Mouse (Mus musculus) ES-E14 (cell line): ENCODE measurements around the gene Atxn7. TPM values are rescaled to one million over a fixed set of nuclear protein-coding genes. Genes with fewer than 3 reads are reported as not detected.

Experiments
- DNase-seq: peaks from one replicate; pipeline ENCODE4 v3.0.0-alpha.2; 2013; ENCODE audit warnings: low read depth, low spot score
- H3K27ac ChIP-seq: 2 replicates; pipeline ENCODE4 v1.5.1; 2012; ENCODE audit warnings: low read depth, mild to moderate bottlenecking, low read length, moderate library complexity, mixed read lengths; ENCODE audit not compliant: poor library complexity, insufficient read depth, severe bottlenecking
- H3K36me3 ChIP-seq: 2 replicates; pipeline ENCODE4 v1.6.1; 2012; ENCODE audit warnings: mild to moderate bottlenecking, low read length, moderate library complexity, mixed read lengths; ENCODE audit not compliant: control insufficient read depth, poor library complexity, insufficient read depth, severe bottlenecking
- H3K4me1 ChIP-seq, 2 experiments: fragments of 150-350 bp in 1 of 2; sonication (generic) in 1 of 2; 2 replicates each; pipeline ENCODE4 v1.6.1; 2012; ENCODE audit warnings: low read length in 2 of 2, mild to moderate bottlenecking in 1 of 2, mixed read lengths in 1 of 2; ENCODE audit not compliant: control insufficient read depth in 2 of 2, insufficient read depth in 2 of 2, poor library complexity in 1 of 2
- H3K4me3 ChIP-seq, 2 experiments: fragments of 150-350 bp in 1 of 2; sonication (generic) in 1 of 2; 2 replicates each; pipeline ENCODE4 v1.5.1; 2012; ENCODE audit warnings: low read length in 2 of 2, low read depth in 1 of 2, mild to moderate bottlenecking in 1 of 2, mixed read lengths in 1 of 2; ENCODE audit not compliant: insufficient read depth in 1 of 2, poor library complexity in 1 of 2, severe bottlenecking in 1 of 2
- H3K9ac ChIP-seq: 2 replicates; pipeline ENCODE4 v1.6.1; 2012; ENCODE audit warnings: low read depth, mild to moderate bottlenecking, low read length, mixed read lengths; ENCODE audit not compliant: poor library complexity, insufficient read depth, severe bottlenecking
- H3K9me3 ChIP-seq: fragments of 150-350 bp; sonication (generic); 2 replicates; pipeline ENCODE4 v1.6.1; 2012; ENCODE audit warnings: low read depth, mild to moderate bottlenecking, low read length; ENCODE audit not compliant: control insufficient read depth, insufficient read depth
- CHD2 ChIP-seq: IDR thresholded peaks from 2 replicates; pipeline ENCODE4 v1.6.1; 2014; ENCODE audit warnings: mild to moderate bottlenecking, low read depth, low read length, inconsistent platforms
- HCFC1 ChIP-seq: IDR thresholded peaks from 2 replicates; pipeline ENCODE4 v1.6.1; 2012; ENCODE audit warnings: low read length, inconsistent platforms, borderline replicate concordance; ENCODE audit not compliant: insufficient read depth
- MAFK ChIP-seq: IDR thresholded peaks from 2 replicates; pipeline ENCODE4 v1.6.1; 2014; ENCODE audit warnings: mild to moderate bottlenecking, low read depth, low read length, inconsistent platforms; ENCODE audit not compliant: insufficient read depth
- ZC3H11A ChIP-seq: IDR thresholded peaks from 2 replicates; pipeline ENCODE4 v1.6.1; 2012; ENCODE audit warnings: low read depth, mild to moderate bottlenecking, inconsistent platforms, low read length, borderline replicate concordance
- ZNF384 ChIP-seq: IDR thresholded peaks from 2 replicates; pipeline ENCODE4 v1.6.1; 2012; ENCODE audit warnings: low read depth, low read length, inconsistent platforms
- in situ Hi-C, 2 experiments: fragments of 600-800 bp; cut with MboI; formaldehyde crosslinking; loops; one replicate each; pipeline ENCODE4 v1.15.1; 2025; ENCODE audit warnings: low sequenced_read_pairs in 2 of 2, inconsistent platforms in 1 of 2; ENCODE audit not compliant: unreplicated experiment in 2 of 2
- total RNA-seq: library from RNA; depleted of rRNA; stranded (reverse); fragments of 300-350 nt; gene quantifications from 2 replicates; pipeline ENCODE4 v1.2.3, GENCODE M21; 2012

Gene Atxn7
- total RNA-seq, 1 experiment, result 2.9 TPM

DNA sequence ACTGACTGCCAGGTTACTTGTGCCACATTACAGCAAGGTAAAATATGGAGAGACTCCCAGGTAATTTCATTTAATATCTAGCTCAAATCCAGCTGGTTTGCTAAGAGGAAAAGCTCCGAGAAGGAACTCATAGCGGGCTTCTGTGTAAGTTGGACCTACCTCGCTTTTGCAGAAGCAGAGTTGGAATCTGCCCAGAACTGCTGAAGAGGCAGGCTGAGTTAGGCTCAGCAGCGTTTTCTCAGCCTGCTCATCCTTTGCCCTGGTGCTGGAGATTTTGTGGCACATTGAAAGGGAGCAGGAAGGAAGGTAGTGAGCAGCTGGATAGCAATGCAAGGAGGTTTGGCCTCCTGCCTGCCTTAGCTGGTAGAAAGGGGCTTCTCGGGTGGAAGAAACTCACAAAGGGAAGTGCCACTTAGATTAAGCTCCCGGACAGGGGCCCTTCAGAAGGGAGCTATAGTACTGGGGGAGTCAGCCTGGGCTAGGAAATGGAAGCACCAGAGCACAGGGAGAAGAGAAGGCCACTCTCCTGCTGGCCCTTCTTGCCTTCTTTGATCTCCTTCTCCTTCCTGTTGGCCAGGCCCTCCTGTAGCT is 10.5 kb downstream of the Atxn7 start:
- Histone ChIP-seq H3K4me3 (no peak overlapping the region), H3K4me1 (no peaks in the 10 kb centered on the region), H3K9ac (no peak overlapping the region), H3K27ac (no peak overlapping the region), H3K36me3 (no peaks in the 10 kb centered on the region), H3K9me3 (peaks cover 2% of the 10 kb centered on the region; the same call in 1 of the 2 replicates)
- in situ Hi-C loops, result no loop called here
- no peak for DNase-seq
- TF ChIP-seq ZC3H11A (no peak), ZNF384 (no peak)

GRCm38 (mm10) chr14:13977498-13977897 is 16.3 kb downstream of the Atxn7 start:
- no peak for DNase-seq
- no peak for TF ChIP-seq HCFC1
- no peak for TF ChIP-seq CHD2
- Histone ChIP-seq H3K4me3 (no peak overlapping the region), H3K9me3 (no peaks in the 10 kb centered on the region), H3K36me3 (no peaks in the 10 kb centered on the region), H3K9ac (no peak overlapping the region), H3K4me1 (no peaks in the 10 kb centered on the region), H3K27ac (no peak overlapping the region)
- in situ Hi-C loops, result no loop called here

- no peak for TF ChIP-seq CHD2
- TF ChIP-seq HCFC1, result no peak
- no peak for TF ChIP-seq ZNF384
- no peak for TF ChIP-seq ZC3H11A
- TF ChIP-seq MAFK, result no peak
- in situ Hi-C loops, result no loop called here
- Histone ChIP-seq H3K9me3 (no peaks in the 10 kb centered on the region), H3K27ac (no peak overlapping the region), H3K4me1 (no peaks in the 10 kb centered on the region), H3K9ac (no peak overlapping the region), H3K4me3 (no peak overlapping the region), H3K36me3 (no peaks in the 10 kb centered on the region)
- DNase-seq, result no peak
These were observed 20.0 kb downstream of the Atxn7 start for GRCm38 (mm10) chr14:13981286-13981685.

DNA sequence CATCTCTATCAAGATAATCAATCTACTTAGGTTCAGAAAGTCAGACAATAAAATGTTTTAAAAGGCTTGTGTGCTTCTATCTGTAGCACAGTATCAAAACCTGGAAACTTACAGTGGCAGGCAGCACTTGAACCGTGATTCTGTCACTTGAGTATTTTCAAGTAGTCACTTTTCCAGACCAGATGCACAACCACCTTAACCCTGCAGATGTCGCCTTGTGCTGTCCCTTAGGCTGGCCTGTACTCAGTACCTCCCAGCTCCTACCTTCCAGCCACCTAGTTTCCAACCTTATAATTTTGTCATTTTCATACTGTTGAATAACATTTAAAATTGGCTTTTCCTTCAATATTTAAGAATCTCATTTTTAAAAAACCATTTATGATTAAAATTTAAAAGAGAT is 20.9 kb downstream of the Atxn7 start:
- no peaks in the 10 kb centered on the region for H3K4me1 ChIP-seq
- no peak overlapping the region for H3K27ac ChIP-seq
- in situ Hi-C loops, result no loop called here
- no peaks in the 10 kb centered on the region for H3K9me3 ChIP-seq
- H3K4me3 ChIP-seq, result no peak overlapping the region
- no peaks in the 10 kb centered on the region for H3K36me3 ChIP-seq
- no peak for DNase-seq
- no peak overlapping the region for H3K9ac ChIP-seq
- TF ChIP-seq MAFK (no peak), ZC3H11A (no peak), ZNF384 (no peak), CHD2 (no peak), HCFC1 (no peak)

DNA sequence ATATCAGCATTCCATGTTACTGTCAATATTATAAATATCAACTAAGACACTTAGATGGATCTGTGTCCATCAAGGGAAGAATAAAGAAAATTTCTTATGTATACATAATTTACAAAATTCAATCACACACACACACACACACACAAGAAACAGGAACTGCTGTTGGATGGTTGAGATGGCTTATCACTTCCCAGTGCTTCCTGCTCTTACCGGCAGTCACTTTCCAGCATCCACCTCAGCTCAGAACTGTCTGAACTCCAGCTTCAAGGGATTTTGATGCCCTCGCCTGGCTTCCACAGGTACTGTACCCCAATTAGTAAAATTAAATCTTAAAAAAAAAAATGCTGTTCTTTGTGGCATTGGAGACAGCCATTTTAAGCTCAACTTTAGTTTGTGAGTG is 27.2 kb downstream of the Atxn7 start:
- H3K9me3 ChIP-seq, result no peaks in the 10 kb centered on the region
- no peaks in the 10 kb centered on the region for H3K36me3 ChIP-seq
- H3K4me3 ChIP-seq, result no peak overlapping the region
- no peak for TF ChIP-seq MAFK
- no peak for TF ChIP-seq ZC3H11A
- TF ChIP-seq CHD2, result no peak
- no peak for TF ChIP-seq HCFC1
- no peak for DNase-seq
- H3K9ac ChIP-seq, result no peak overlapping the region
- in situ Hi-C loops, result no loop called here
- H3K4me1 ChIP-seq, result 0 out of 4 replicates have a peak, but pooled peaks cover 0 to 2% of the 10 kb centered on the region in 2 experiments
- no peak overlapping the region for H3K27ac ChIP-seq
